Mouse (Mus musculus) frontal cortex, adult (tissue): ENCODE measurements around the gene Pnpla7.
"Not testable (repeated sequence)": the region's sequence is repeated elsewhere in the genome, so short reads cannot be mapped to it uniquely, and the experiment has no call there.

ENCODE experiments used
- ATAC-seq: cut with Nextera tagmentation; 2 replicates; pipeline ENCODE4 v1.9.2; 2017; ENCODE audit warnings: mild to moderate bottlenecking, moderate library complexity, mixed read lengths; ENCODE audit not compliant: low TSS enrichment

Pnpla7 gene

DNA sequence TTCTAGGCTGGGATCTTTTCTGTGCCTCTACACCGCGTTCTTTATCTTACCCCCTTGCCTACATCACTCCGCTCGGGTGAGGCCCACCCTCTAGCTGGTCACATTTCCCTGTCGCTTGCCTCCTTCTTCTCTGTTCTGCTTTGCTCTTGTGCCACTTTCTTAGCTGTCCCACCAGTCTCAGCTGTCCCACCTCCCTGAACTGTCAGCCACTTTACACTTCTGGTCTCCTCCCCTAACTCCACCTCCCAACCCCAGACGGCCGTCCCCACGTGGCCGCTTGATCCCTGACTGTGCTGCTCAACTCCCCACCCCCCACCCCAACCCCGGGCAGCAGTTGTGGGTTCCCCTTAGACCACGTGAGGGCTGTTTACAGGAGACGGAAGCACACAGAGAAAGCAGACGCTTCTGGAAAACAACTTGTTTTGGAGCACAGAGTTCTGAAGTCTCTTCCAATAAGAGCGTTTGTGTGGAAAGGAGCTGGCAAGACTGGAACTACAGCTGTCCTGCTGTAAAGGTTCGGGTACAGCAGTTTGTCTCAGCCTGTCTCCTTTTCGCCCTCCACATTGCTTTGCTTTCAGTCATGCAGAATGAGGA, at the start of gene Pnpla7:
TSS of gene Pnpla7 (plus strand) at position 330 of the 594 bp plus-strand sequence.
- peak; percentile 58 for ATAC-seq

DNA sequence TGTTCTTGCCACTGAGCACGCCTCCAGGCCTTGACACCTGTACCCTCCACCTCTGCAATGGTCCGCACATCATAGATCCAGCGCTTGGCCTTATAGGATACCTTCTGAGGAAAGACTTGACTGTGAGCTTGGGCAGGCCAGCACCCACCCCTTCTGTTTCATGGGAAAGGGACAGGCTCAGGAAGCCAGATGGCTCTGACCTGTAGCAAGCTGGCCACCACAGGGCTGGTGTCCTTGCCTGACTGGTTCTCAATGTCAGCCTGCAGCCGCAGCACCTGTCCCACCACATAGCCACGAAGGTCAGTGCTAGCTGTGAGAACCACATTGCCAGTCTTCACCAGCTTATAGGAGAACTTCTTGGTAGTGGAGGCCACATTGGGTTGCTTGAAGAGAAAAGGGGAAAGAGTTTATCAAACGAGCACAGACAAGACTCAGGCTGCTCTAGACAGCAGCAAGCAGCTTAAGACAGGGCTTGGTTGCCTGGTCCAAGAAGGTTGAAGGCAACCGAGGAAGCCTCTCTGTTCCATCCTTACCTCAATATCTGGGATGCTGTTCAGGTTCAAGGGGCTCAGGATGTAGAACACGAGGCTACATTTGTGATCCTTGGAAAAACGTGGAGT, 49.4 kb upstream of the Pnpla7 start:
- ATAC-seq: no peak

DNA sequence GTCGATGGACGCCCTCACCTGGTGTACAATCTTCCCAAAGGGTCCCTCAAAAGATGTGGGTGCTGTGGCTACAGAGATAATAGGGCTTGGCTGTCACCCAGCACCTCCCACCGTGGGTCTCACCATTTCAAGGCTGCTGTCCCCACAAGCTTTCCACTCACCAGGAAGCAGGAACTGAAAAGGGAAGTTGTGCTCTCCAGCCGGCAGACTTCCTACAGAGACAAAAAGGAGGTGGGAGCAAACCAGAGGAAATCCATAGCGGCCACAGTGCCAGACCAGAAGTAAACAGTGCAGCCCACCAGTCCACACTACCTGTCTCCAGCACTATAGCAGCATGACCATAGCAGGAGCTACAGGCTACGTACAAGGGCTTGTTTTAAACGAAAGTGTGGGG, 48.9 kb upstream of the Pnpla7 start:
- no peak for ATAC-seq

DNA sequence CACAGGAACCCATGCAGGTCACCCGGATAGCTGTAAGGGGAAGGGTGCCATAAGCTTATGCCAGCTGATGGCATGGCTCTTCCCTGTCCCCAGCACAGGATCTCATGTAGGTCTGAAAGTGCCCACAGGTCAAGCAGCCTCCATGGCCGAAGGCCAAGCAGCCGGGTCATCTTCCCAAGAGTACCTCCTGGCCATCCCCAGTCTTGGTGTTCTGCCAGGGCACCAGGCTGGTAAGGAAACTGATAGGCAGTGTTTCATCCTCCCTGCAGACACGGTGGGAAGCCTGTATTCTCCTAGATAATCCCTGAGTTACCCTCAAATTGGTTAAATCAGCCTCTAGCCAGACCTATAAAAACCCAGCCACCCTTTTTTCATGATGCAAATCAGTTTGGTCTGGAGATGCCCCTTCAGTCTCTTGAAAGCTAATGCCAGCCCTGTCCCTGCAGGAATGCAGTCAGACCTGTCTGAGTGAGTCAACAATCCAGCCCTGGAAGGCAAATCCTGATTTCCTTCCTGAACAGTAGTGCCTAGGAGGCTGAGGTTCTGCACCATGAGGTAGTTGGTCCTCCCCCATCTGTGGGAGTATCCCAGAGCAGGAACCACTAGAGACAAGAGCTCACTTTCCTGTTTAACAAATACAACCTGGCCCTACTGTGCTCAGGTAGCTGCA, 47.9 kb upstream of the Pnpla7 start:
- no peak for ATAC-seq

DNA sequence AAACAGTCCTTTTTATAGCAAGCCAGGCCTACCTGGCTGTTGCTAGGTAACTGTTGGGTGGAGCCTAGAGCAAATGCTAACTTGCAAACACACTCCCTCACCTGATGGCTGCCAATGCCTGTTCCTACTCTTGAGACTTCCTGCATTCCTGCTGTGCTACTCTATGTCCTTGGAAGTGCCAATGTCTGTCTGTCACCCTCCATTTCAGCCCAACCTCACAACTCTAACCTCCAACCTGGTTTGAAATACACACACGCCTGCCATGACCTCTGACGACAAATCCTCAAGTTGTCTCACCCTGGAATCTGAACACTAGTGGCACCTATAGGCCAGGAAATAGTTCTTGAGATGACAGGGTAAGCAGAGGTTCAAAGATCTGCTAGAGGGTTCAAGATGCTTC, 46.7 kb upstream of the Pnpla7 start:
- ATAC-seq: no peak

DNA sequence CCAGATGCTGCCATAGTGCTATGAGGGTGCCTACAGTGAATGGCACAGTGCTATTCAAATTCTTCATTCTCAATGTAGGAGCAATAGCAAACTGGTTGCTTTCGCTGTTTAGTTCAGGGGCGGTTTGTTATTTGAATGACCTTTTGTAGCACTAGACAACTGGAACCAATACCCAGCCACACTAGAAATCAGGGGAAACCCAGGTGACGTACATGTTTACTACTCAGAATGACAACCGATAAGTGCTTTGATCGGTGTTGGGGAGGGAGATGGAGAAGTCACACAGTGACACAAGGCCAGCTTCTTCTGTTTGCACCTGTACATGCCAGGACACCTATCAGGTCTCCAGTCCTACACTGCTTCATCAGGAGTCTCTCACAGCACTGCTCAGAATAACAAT, 46.2 kb upstream of the Pnpla7 start:
- no peak for ATAC-seq

DNA sequence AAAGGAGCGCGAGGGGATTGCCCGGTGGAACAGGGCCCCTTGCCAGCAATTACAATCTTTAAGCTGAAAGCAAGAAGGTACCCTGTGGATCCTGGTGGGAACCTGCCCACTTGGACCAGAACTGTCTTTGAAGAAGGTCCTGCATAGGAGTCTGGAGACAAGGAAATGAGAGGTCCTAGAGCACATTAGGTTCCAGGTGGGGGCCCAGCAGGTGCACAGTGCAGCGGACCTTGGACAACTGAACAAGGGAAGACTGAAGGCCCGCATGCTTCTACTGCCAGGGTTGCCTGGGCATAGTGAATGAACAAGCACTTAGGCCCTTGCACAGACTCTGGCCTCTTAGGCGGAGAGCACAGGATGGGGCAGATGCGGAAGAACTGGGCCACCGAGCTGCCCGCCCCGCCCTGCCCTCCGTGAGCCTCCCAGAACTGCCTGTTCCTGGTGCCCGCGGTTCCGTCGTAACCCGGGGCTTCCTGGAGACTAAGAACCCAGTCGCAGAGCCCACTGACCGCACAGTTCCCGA, 41.3 kb upstream of the Pnpla7 start:
- peak; percentile 48 for ATAC-seq

DNA sequence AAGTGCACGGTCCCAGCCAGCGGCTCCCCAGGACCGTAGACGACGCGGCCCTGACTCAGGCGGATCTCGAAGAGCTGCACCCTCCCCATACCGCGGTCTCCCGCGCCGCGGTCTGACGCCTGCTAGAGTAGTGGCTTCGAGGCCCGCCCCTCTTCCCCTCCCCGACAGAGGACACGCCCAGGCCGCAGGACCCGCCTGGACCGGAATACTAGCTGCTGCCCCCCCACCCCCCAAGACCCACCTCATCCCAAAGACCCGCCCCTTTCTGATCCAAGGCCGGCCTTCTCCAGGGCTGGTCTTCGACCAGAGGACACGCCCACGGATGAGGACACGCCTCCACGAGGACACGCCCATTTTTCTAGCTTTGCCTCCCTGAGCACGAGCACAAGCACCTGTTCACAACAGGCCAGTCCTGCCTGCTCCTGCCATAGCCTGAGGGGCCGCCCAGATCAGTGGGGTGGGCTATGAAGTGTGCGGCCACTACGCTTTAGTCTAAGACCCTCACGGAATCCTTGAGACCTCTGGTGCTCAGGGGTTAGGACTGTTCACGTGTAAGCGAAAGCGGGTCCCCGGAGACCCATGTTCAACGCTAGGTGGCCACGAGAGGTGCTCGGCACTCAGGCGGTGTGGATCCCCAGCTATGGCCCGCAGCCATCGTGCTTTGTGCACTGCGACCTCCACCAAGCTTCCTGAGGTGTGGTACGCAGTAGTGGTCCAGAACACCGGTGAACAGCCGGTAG, 40.6 kb upstream of the Pnpla7 start, which contains the start of gene Arrdc1:
TSS of gene Arrdc1 (minus strand) at position 196 of the 740 bp plus-strand sequence.
- ATAC-seq: peak; percentile 81

DNA sequence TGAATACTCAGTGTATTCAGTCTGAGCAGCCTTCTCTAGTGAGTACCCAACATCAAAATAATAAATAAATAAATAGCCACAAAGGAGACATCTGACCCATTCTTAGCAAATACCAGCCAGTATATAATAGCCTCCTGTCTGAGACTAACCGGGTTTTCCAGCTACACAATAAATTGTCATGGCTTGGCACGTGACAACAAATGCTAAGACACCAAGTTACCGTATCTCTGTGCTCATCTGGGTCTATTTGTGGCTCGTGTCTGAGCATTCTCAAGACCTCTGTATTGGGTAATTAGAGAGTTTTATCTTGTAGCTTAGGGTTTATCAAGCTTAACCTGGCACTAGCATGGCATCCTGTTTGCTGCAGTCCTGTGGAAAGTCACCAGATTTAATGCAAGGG, 33.7 kb upstream of the Pnpla7 start:
- no peak for ATAC-seq

DNA sequence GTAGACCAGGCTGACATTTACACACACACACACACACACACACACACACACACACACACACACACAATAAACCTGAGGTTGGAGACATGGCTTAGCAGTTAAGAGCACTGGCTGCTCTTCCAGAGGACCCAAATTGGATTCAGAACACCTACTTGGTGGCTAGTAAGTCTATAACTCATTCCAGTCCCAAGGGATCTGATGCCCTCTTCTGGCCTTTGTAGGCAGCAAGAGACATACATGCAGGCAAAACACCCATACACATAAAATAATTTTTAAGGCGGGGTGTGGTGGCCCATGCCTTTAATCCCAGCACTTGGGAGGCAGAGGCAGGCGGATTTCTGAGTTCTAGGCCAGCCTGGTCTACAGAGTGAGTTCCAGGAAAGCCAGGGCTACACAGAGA, 31.5 kb upstream of the Pnpla7 start:
- ATAC-seq: not testable (repeated sequence)

DNA sequence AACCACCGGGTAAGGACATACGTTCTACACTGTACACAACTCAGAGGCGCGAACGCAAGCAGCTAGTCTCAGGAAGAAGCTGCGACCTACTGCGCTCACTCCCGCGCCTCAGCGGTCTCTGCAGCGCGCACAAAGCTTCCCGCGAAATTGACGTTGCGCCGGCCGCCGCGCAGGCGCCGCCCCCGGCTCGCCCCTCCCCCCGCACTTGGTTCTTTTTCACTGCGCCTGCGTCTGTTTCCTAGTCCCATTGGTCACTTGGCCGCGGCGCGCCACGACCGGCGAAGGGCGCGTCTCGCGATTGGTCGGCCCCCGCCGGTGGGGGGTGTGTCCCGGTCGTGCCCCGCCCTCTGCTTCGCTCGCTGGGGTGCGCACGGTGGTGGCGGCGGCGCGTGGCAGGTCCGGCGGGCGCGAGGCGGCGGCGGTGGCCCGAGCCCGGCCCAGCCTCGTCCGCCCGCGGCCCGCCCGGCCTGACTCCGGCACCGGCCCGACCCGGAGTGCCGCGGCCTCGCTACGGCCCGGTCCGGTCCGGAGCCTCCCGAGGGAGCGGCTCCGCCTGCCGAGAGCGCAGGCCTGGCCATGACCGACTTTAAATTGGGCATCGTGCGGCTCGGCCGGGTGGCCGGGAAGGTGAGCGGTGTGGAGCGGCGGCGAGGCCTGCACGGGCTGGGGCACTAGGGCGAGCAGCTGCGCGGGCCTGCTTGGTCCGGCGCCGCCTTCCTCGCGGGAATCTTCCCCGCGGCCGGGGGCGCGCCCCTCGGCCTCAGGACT, 26.2 kb upstream of the Pnpla7 start, which contains the start of gene Zmynd19:
TSS of gene Zmynd19 (plus strand) at position 372 of the 768 bp plus-strand sequence.
- ATAC-seq: peak; percentile 97

DNA sequence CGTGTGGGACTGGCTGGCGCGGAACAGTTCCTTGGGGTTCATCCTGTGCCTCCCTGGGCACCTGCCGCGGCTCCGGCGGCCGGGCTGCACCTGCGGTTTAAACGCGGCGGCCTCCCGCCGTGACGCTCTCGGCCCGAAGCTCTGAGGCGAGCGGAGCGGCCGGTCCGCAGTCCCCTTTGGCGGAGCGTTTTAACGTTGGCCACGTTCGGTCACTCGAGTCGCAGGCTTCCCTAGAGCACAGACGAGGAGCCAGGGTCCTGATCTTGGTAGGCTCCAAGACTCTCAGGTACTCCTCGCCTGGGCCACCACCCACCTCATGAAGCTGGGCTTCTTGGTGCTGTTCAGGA, 25.7 kb upstream of the Pnpla7 start:
- peak; percentile 27; the same call in 1 of the 2 replicates for ATAC-seq

DNA sequence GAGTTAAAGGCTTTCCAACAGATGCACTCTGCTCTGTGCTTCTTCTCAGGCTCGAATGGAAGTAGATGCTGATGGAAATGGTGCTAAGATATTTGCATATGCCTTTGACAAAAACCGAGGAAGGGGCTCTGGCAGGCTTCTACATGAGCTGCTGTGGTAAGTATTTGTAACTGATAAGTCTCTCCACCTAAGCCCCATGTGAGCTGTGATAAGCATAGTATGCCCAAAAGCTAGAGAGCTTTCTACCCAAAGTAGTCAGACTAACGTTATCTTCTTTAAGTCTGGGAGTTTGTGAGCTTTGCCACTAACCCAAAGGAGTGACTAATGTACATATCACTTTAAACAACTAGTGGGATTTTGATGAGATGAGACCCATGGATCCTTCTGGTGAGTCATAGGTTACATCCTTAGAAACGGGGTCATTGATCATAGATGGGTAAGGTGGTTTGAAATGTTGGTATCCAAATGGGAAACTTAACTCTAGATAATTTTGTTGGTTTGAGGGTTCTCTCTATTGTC, 23.2 kb upstream of the Pnpla7 start:
- no peak for ATAC-seq

DNA sequence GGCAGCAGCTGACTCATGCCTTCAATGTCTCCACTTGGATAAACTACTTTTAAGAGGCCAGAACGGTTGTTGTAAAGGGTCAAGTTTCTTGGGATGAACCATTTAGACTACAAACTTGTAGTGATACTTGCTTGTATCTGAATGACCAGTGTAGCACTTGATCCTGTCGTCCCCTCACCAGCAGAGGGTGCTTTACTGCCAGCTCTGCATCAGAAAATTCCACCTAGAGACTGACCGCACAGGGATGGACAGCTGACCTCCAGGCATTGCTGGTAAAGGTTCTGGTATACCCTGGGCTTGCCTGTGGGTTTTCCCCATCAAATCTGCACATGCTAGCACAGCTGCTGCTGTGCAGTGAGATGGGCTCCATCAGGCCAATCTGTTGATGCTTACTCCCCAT, 14.9 kb upstream of the Pnpla7 start:
- no peak; the same call in 1 of the 2 replicates for ATAC-seq

DNA sequence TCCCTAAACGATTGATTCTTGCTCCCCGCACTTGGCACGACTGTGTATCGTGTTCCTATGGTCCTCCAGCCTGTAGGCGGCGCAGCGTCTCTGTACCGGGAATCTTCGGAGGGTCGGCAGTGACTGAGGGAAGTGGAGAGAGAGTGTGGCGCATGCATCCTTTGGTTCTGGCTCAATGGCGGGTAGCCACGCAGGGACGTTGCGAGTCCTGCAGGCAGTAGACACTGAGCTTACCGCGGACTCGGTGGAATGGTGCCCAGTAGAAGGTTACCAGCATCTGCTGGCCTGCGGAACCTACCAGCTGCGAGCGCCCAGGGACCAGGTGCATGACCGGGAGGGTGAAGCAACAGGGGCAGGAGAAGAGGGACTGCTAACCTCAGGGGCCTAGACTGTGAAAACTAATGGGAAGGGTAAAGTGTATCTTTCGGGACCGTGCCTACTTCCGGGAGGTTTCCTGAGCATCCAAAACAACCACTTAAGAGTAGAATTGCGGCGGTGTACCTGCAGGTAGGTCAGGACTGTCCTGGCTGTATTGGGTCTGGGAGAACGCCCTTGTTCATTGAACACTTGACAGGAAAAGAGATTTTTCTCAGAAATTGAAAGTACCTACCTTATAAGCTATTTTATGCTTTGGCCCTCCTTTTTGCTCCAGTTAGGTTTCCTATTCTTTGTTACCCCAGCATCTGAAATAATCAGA, 13.4 kb upstream of the Pnpla7 start, which contains the start of gene Dph7:
TSS of gene Dph7 (plus strand) at position 97 of the 697 bp plus-strand sequence.
- ATAC-seq: peak; percentile 92

DNA sequence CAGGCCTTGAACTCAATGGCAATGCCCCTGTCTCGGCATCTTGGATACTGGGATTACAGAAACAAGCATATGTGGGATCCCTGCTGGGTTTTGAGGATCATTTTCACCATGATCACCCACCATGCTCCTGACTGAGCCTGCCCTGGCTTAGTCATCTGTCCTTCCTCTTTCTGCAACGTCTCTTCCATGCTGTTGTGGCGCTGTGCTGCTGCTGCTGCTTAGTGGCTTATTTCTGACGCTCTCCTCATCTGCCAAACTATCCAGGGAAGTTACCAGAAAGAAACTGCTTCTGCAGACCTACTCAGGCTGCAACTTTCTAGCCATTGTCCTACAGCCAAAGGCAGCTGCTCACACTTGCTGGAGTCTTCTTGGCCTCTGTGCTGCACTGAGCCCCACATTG, 5.4 kb upstream of the Pnpla7 start:
- ATAC-seq: no peak

DNA sequence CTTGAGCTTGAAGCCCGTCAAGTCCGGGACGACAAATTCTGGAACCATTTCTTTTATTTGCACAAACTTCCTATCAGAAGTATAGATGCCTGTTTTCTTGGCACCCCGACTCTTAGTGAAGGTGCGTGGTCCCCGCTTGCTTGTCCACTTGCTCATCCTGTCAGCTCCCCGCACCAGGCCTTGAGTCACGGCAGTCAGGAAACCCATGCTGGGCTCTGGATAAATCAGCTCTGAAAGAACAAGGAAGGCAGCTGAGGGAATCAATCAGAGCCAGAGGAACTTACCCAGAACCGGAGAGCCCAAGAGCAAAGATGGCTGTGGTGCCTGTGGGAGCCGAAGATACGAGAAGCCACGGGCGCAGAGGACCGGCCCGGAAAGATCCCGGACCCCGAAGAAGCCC, 1.4 kb upstream of the Pnpla7 start:
- not testable (repeated sequence) for ATAC-seq

DNA sequence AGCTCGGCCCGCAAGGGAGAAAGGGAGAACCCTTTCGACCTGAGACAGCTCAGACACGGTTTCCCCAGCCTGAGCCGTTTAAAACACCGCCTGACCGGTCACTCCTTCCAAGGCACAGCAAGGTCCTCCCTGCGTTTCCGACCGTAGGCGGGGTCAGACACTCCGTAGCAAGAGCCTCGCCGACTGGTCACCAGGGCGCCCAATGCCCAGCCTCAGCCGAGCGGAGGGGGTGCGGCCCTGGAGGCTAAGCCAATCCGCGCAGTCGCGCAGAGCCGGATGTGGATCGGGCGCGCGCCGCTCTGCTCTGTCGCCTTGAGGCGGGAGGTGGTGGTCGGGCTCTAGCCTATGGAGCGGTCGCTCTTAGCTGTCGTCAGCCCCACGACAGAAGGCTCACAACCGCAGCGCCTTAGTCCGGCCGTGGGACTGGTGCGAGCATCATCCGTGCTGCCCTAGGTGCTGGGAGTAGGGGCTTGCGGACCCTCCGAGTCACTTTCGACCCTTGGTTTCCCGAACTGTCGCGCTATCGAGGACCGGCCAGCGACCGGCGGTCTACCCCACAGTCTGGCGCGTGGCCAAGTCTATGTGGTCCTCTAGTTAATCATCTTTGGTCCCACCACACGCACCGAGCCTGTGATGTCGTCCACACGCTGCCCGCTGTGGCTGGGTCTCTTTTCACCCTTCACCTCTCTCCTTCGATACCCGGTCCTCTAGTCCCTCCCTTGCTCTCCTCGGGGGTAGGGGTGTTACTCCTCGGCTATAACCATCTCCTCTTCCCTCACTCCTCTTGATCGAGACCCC, 728 bp upstream of the Pnpla7 start, which contains the start of gene Mrpl41:
TSS of gene Mrpl41 (minus strand) at position 193 of the 798 bp plus-strand sequence.
- peak; percentile 93 for ATAC-seq

DNA sequence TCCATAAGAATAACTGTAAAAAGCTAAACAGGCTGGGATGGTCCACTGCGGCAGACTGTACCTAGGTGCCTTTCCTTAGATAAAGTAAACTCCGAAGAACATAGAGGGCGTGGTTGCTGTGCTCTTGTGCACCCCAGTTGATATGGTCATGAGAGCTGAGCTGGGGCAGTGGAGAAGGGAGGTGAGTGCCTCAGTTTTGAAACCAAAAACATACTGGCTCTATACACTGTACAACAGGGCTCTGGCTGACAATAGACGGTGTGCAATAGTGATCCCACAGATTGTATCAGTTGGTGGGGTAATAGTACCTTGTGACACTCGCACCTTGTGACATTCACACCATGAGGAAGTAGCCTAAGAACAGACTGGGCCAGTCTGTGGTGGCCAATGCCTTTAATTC, 1.1 kb downstream of the Pnpla7 start:
- ATAC-seq: no peak

DNA sequence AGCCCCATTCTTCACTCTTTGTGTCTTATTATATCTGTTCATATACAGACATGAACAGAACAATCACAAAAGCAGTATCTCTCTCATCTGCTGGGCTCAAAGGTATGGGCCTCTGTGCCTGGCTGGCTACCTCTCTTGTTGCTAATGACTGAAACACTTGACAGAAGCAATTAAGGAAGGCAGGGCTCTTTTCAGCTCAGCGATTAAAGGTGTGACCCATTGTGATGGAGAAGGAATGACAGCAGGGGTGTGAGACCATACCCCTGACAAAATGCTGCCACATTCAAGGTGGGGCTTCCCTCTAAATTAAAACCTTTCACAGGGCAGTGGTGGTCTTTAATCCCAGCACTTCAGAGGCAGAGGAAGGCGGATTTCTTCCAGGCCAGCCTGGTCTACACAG, 11.9 kb downstream of the Pnpla7 start:
- no peak for ATAC-seq
